Mouse (Mus musculus) hindbrain, embryonic 12.5 days (tissue): ENCODE results near the gene Hhex. TPM values are rescaled to one million over a fixed set of nuclear protein-coding genes. Genes with fewer than 3 reads are reported as not detected.

ENCODE experiments used
- ATAC-seq: fragments of 200-750 bp; cut with Nextera tagmentation; 2 replicates; pipeline ENCODE4 v1.8.0; 2017; ENCODE audit warnings: moderate TSS enrichment; ENCODE audit not compliant: low FRiP score
- H3K27ac ChIP-seq: fragments of 300-500 bp; sonication (generic); 2 replicates; pipeline ENCODE4 v1.5.1; 2016; ENCODE audit warnings: mild to moderate bottlenecking
- H3K27me3 ChIP-seq: fragments of 300-500 bp; sonication (generic); 2 replicates; pipeline ENCODE4 v1.6.1; 2016; ENCODE audit warnings: mild to moderate bottlenecking
- H3K36me3 ChIP-seq: fragments of 300-500 bp; sonication (generic); 2 replicates; pipeline ENCODE4 v1.6.1; 2016; ENCODE audit warnings: mild to moderate bottlenecking
- H3K4me1 ChIP-seq: fragments of 300-500 bp; sonication (generic); 2 replicates; pipeline ENCODE4 v1.6.1; 2016
- H3K4me2 ChIP-seq: fragments of 300-500 bp; sonication (generic); replicated peaks from 2 replicates; pipeline ENCODE4 v1.6.1; 2016; ENCODE audit warnings: mild to moderate bottlenecking
- H3K4me3 ChIP-seq: fragments of 300-500 bp; sonication (generic); 2 replicates; pipeline ENCODE4 v1.5.1; 2016; ENCODE audit warnings: mild to moderate bottlenecking
- H3K9ac ChIP-seq: fragments of 300-500 bp; sonication (generic); 2 replicates; pipeline ENCODE4 v1.6.1; 2016; ENCODE audit warnings: mild to moderate bottlenecking, moderate library complexity
- H3K9me3 ChIP-seq: fragments of 300-500 bp; sonication (generic); replicated peaks from 2 replicates; pipeline ENCODE4 v1.6.1; 2016; ENCODE audit warnings: mild to moderate bottlenecking
- WGBS: fragments of 180-500 bp; shearing (Covaris S2); methylation state at CpG from one replicate; pipeline ENCODE4 v1.1.7; 2016; 5-methylcytosine and 5-hydroxymethylcytosine counted together
- polyA plus RNA-seq: library from polyadenylated mRNA; unstranded; fragments of >200 nt; fragmentation: Nextera tagmentation; extraction: Ambion mirVana; gene quantifications from 2 replicates; pipeline ENCODE4 v1.2.1, GENCODE M21; 2016

The Hhex gene
- 7.2 and 9.2 TPM in 2 replicates for polyA plus RNA-seq

DNA sequence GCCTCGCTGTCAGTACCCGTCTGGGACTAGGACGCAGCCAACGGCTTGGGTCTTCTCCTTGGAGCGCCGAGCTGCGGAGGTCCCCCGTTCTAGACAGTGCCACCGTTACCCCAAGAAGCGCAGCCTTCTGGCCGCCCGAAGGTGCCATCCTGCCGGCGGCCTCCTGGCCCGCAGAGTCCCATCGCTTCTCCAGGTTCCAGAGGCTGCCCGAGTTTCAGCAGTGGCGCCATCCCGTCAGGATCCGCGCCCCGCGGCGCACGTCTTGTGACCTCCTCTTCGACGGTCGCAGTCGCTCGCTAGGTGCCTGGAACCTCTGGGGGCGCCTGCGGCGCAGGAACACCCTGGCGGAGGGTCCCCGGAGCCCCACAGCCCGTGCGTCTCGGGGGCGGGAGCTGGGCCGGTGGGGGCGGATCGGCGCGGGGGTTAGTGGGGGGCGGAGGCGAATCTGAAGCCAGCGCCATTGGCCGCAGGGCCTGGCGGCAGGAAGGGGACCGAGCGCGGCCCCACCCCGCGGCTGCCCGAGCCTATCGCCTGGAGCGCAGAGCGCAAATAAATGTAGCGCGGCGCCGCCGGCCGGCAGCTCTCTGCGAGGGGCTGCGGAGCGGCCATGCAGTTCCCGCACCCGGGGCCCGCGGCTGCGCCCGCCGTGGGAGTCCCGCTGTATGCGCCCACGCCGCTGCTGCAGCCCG, at the start of gene Hhex:
Gene Hhex (plus strand): TSS at position 548 of the 689 bp plus-strand sequence.
- H3K27me3 ChIP-seq: peaks cover 85% of the 10 kb centered on the region
- H3K9me3 ChIP-seq: no peaks in the 10 kb centered on the region
- no peak within 1 kb of the TSS for H3K27ac ChIP-seq
- peak within 1 kb of the TSS; percentile 35 for H3K9ac ChIP-seq
- under 1% methylated on average over 70 of the region's 79 CpGs for WGBS
- peaks cover 17% of the 10 kb centered on the region for H3K4me1 ChIP-seq
- peak within 1 kb of the TSS; percentile 44 for H3K4me3 ChIP-seq
- peak; percentile 58 for ATAC-seq
- H3K4me2 ChIP-seq: peak within 1 kb of the TSS; percentile 57
- no peaks in the 10 kb centered on the region for H3K36me3 ChIP-seq

DNA sequence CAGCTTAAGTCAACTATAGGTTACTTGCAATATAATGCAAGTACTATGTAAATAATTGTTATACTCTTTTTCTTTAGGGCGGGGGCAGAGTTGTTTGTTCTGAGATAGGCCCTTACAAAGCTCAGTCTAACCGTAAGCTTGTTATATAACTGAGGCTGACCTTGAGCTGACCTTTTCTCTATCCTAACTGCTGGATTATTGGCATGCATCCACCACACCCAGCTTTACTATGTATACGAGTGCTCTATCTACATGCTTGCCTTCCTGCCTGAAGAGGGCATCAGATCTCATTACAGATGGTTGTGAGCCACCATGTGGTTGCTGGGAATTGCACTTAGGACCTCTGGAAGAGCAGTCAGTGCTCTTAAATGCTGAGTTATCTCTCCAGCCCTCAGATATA, 48.5 kb upstream of the Hhex start:
- 84% methylated on average over 3 of the region's 3 CpGs for WGBS
- no peak overlapping the region for H3K4me3 ChIP-seq

DNA sequence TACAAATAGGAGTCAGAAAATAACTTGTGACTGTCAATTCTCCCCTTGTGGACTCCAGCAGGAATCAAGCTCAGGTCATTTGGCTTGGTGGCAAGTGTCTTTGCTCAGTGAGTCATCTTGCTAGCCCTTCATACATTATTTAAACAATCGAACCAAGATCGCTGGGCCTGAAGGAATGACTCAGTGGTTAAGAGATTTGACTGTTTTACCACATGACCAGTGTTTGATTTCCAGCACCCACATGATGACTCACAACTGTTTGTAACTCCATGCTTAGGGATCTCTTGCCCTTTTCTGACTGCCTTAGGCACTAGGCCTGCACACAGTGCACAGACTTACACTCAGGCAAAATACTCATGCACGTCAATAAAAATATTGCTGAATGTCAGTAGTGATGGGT, 42.7 kb upstream of the Hhex start:
- no peak overlapping the region for H3K4me3 ChIP-seq
- H3K4me2 ChIP-seq: no peak overlapping the region
- no peaks in the 10 kb centered on the region for H3K27me3 ChIP-seq
- no peak overlapping the region for H3K27ac ChIP-seq
- H3K4me1 ChIP-seq: no peaks in the 10 kb centered on the region
- H3K9me3 ChIP-seq: no peaks in the 10 kb centered on the region
- no peak overlapping the region for H3K9ac ChIP-seq
- ATAC-seq: no peak
- H3K36me3 ChIP-seq: peaks cover 35% of the 10 kb centered on the region
- 95% methylated on average over 3 of the region's 3 CpGs for WGBS

More for the DNA sequence above, 48.5 kb upstream of the Hhex start:
- Histone ChIP-seq H3K27me3 (no peaks in the 10 kb centered on the region), H3K9ac (no peak overlapping the region), H3K4me2 (no peak overlapping the region), H3K9me3 (no peaks in the 10 kb centered on the region), H3K36me3 (peaks cover 20% of the 10 kb centered on the region; the same call in 1 of the 2 replicates), H3K27ac (no peak overlapping the region), H3K4me1 (no peaks in the 10 kb centered on the region)
- no peak for ATAC-seq

DNA sequence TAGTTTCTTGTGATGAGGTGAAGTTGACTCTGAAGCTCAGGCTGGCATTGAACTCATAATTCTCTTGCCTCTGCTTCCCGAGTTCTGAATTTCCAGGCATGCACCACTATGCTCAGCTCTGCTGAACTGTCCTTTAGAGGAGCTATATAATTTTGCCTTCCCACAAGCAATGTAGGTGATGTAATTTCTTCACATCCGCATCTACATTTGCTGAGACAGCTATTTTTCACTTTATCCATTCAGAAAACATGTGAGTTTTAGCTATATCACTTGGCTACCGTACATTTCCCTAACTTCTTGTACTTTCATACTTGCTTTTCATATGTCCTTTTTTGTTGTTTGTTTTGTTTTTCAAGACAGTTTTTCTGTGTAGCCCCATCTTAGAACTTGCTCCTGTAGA, 38.3 kb upstream of the Hhex start:
- Histone ChIP-seq H3K36me3 (peaks cover 42% of the 10 kb centered on the region), H3K27ac (no peak overlapping the region), H3K4me1 (no peaks in the 10 kb centered on the region), H3K4me3 (no peak overlapping the region), H3K4me2 (no peak overlapping the region), H3K9ac (no peak overlapping the region), H3K9me3 (no peaks in the 10 kb centered on the region), H3K27me3 (no peaks in the 10 kb centered on the region)
- no peak for ATAC-seq
- WGBS: 97% methylated on average over 3 of the region's 3 CpGs

DNA sequence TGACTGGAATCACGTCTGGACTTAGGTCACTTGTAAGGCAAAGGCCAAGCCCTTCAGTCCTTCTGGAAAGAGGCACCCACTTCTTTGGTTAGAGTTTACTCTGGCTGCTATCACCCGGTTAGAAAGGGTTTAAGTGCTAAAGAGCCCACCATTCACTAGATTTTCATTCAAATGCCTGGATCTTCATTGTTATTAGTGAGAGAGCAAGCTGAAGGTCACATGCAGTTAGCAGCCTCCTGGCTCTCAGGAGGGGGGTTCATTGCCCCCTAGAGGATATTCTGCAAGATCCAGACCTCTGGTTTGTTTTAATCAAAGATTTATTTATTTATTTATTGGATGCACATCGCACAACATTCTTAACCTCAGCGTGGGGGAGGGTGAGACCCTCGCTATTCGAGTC, 33.7 kb upstream of the Hhex start:
- Histone ChIP-seq H3K27ac (no peak overlapping the region), H3K27me3 (no peaks in the 10 kb centered on the region), H3K36me3 (peaks cover 51% of the 10 kb centered on the region), H3K4me1 (no peaks in the 10 kb centered on the region), H3K4me2 (no peak overlapping the region), H3K9me3 (no peaks in the 10 kb centered on the region), H3K9ac (no peak overlapping the region), H3K4me3 (no peak overlapping the region)
- 75% methylated on average over 6 of the region's 6 CpGs for WGBS
- ATAC-seq: no peak

DNA sequence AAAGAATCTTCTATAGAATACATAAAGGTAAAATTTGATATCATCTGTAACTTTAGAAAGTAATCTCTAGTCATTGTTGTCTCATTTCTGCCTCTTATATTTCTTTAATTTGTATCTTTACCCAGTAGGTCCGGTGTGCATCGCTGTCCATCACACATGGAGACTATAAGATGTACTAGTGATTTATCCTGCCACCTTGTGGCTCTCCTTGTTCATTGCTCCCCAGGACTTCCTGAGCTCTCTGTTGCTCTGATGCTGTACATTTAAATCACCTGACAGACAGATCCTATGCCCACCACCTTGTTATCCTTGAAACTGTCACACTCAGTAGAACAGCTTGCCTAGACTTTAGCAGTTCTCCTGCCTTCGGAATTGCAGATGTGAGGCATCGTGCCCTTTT, 16.3 kb upstream of the Hhex start:
- Histone ChIP-seq H3K9ac (no peak overlapping the region), H3K36me3 (peaks cover 37% of the 10 kb centered on the region), H3K27ac (no peak overlapping the region), H3K27me3 (no peaks in the 10 kb centered on the region), H3K4me2 (no peak overlapping the region), H3K4me1 (no peaks in the 10 kb centered on the region), H3K4me3 (no peak overlapping the region), H3K9me3 (no peaks in the 10 kb centered on the region)
- WGBS: 89% methylated on average over 4 of the region's 4 CpGs
- no peak for ATAC-seq

- Histone ChIP-seq H3K36me3 (peaks cover 32% of the 10 kb centered on the region), H3K27ac (no peak overlapping the region), H3K4me2 (no peak overlapping the region), H3K4me3 (no peak overlapping the region), H3K9me3 (no peaks in the 10 kb centered on the region), H3K4me1 (no peaks in the 10 kb centered on the region), H3K9ac (no peak overlapping the region), H3K27me3 (no peaks in the 10 kb centered on the region)
- WGBS: 53% methylated on average over 3 of the region's 3 CpGs
- ATAC-seq: no peak
These were observed 15.0 kb upstream of the Hhex start for GRCm38 (mm10) chr19:37419613-37420012.

DNA sequence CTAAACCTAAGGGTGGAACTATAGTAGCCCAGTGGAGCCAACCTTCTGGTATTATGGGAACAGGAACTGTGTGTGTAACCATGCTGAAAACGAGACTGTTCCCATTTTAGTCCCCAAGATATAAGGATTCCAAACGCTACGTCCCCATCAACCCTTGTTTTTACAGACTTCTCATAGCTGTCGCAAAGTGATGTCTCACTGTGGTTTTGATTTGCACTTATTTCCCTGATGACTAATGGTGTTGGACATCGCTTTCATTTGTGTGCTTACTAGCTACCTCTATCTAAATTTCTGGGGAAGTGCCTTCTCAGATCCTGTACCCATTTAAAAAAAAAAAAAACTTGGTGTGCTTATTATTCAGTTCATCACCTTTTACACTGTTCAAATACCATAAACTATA, 6.0 kb upstream of the Hhex start:
- Histone ChIP-seq H3K9ac (no peak overlapping the region), H3K4me2 (no peak overlapping the region), H3K27ac (no peak overlapping the region), H3K4me1 (no peaks in the 10 kb centered on the region), H3K36me3 (no peaks in the 10 kb centered on the region), H3K9me3 (no peaks in the 10 kb centered on the region), H3K27me3 (peaks cover 32% of the 10 kb centered on the region), H3K4me3 (no peak overlapping the region)
- 83% methylated on average over 5 of the region's 5 CpGs for WGBS
- ATAC-seq: no peak

DNA sequence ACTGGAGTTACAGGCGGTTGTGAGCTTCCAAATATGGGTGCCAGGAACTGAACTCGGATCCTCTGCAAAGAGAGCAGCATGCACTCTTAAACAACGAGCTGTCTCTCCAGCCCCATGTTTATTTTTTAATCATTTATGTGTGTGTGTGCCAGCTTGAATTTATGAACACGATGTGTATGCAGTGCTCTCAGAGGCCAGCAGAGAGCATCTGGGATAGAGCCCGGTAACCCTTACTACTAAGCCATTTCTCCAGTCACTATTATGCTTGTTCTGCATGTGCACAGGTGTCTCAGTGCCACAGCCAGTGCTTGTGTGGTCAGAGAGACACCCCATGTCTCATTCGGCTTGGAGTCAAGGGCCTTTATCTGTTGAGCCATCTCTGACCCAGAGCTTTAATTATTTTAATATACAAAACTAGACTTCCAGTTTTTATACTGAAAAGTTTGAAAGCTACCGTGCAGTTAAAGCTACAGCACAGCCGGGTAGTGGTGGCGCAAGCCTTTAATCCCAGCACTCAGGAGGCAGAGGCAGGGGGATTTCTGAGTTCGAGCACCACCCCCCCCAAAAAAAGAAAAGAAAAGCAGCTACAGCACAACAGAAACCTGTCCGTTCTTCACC, 3.4 kb upstream of the Hhex start:
- H3K27me3 ChIP-seq: peaks cover 59% of the 10 kb centered on the region
- H3K4me2 ChIP-seq: no peak overlapping the region
- no peak overlapping the region for H3K27ac ChIP-seq
- no peak overlapping the region for H3K9ac ChIP-seq
- no peaks in the 10 kb centered on the region for H3K9me3 ChIP-seq
- no peak for ATAC-seq
- H3K4me3 ChIP-seq: no peak overlapping the region
- peaks cover 17% of the 10 kb centered on the region for H3K4me1 ChIP-seq
- H3K36me3 ChIP-seq: no peaks in the 10 kb centered on the region
- 94% methylated on average over 11 of the region's 11 CpGs for WGBS

DNA sequence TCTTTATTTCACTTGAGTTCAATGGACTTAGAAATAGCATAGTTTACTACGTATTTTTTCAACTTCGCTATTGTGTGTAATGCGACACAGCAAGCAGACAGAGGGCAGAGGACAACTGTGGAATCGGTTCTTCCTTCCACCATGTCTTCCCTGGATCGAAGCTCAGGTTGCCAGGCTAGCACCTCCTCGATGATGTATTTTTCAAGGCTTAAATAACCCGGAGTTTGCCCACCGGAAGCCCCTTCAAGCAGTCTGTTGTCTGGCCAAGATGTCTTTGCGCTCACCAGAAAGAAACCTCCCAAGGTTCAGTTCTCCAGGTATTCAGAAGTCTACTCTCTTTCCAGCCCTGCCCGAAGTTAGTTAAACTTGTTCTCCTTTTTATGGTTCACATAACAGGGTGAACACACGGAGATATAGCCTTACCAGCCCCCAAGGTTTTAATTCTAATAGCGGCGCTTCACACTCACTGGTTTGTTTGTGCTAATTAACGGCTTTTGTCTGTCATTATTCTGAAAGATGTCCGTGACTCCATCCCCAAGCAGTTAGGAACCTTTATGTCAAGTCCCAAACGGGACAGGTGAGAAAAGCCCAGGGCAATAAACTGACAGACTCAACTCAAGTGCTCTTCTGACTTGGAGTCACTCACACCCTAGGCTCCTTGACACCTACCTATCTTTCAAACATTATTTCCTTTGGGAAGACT, 1.6 kb upstream of the Hhex start:
- Histone ChIP-seq H3K4me1 (peaks cover 17% of the 10 kb centered on the region), H3K4me2 (no peak overlapping the region), H3K9ac (no peak overlapping the region), H3K9me3 (no peaks in the 10 kb centered on the region), H3K27me3 (peaks cover 75% of the 10 kb centered on the region), H3K36me3 (no peaks in the 10 kb centered on the region), H3K27ac (no peak overlapping the region), H3K4me3 (no peak overlapping the region)
- no peak for ATAC-seq
- 19% methylated on average over 16 of the region's 16 CpGs for WGBS

DNA sequence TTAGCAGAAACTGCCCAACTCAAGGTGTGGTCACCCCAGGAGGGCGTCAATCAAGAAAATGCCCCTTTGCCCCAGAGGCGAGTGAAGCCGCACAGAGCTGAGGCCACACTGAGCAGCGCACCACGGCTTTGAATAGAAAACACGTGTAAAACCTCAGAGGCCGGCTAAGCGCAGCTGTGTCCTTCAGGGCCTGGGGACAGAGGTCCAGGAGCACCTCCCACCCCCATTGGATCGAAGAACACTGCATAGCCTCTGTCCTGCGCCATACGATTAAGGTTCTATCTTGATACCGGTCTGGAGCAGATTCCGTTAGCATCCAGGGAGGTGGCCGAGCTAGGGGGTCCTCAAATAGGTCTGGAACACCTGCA, 731 bp upstream of the Hhex start:
- Histone ChIP-seq H3K9ac (no peak overlapping the region), H3K36me3 (no peaks in the 10 kb centered on the region), H3K4me3 (peak overlapping the region; percentile 44), H3K9me3 (no peaks in the 10 kb centered on the region), H3K27ac (no peak overlapping the region), H3K27me3 (peaks cover 80% of the 10 kb centered on the region), H3K4me2 (peak overlapping the region; percentile 57), H3K4me1 (peaks cover 17% of the 10 kb centered on the region)
- WGBS: under 1% methylated on average over 14 of the region's 14 CpGs
- peak; percentile 15; the same call in 1 of the 2 replicates for ATAC-seq

DNA sequence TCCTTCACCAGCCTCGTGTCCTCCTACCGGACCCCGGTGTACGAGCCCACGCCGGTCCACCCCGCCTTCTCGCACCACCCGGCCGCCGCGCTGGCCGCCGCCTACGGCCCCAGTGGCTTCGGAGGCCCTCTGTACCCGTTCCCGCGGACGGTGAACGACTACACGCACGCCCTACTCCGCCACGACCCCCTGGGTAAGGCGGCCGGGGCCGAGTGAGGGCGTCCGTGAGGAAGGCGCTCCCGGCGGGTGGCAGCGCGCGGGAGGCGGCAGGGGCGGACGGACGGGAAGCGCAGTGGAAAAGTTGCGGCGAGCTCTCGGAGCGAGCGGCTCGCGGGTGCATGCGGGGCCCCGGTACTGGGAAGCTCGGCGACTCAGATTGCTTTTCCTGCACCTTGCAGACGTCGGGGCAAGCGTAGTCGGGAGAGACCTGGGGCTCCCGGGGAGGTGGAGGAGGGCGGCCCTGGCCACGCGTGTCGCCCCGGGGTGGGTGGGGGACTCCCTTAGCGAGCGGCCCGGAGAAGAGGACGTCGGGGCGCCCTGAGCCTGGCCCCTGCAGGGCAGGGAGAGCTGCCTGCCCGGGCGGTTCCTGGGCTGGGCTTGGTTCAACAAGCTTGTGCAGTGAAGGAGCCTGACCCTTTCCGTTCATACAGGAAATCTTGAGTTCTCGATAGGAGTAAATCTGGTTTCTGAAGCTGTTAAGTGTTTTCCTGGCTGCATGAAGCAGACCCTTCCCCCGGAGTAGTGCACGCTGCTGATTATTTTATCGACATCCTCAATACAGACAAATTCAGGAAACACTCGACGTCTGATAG, 637 bp downstream of the Hhex start:
- peak overlapping the region; percentile 57 for H3K4me2 ChIP-seq
- peak overlapping the region; percentile 44 for H3K4me3 ChIP-seq
- WGBS: 1% methylated on average over 77 of the region's 77 CpGs
- no peaks in the 10 kb centered on the region for H3K36me3 ChIP-seq
- ATAC-seq: peak; percentile 47
- H3K9me3 ChIP-seq: no peaks in the 10 kb centered on the region
- H3K9ac ChIP-seq: peak overlapping the region; percentile 35
- H3K4me1 ChIP-seq: peaks cover 17% of the 10 kb centered on the region
- H3K27ac ChIP-seq: no peak overlapping the region
- peaks cover 92% of the 10 kb centered on the region for H3K27me3 ChIP-seq
